Mouse (Mus musculus) 3T3-L1 (cell line): ENCODE results near the gene Arhgef18.

ENCODE experiments used
- DNase-seq: peaks from one replicate; pipeline ENCODE4 v3.0.0-alpha.2; 2015; ENCODE audit warnings: low read depth, low spot score

Arhgef18 gene

GRCm38 (mm10) chr8:3395246-3395645 is 2.4 kb downstream of the Arhgef18 start:
- no peak for DNase-seq

- DNase-seq = peak; percentile 44
These were observed 4.8 kb downstream of the Arhgef18 start for GRCm38 (mm10) chr8:3397597-3397996.

GRCm38 (mm10) chr8:3400509-3400908 is 7.7 kb downstream of the Arhgef18 start:
- no peak for DNase-seq

- DNase-seq = no peak
These were observed 14.6 kb downstream of the Arhgef18 start for GRCm38 (mm10) chr8:3407417-3407816.

GRCm38 (mm10) chr8:3411085-3411484 is 18.3 kb downstream of the Arhgef18 start:
- no peak for DNase-seq

- peak; percentile 98 for DNase-seq
These were observed 19.1 kb downstream of the Arhgef18 start for GRCm38 (mm10) chr8:3411901-3412301.

- DNase-seq = peak; percentile 85
These were observed 20.0 kb downstream of the Arhgef18 start for GRCm38 (mm10) chr8:3412816-3413215.

- DNase-seq = no peak
These were observed 21.9 kb downstream of the Arhgef18 start for GRCm38 (mm10) chr8:3414639-3415190.

- DNase-seq = no peak
These were observed 22.5 kb downstream of the Arhgef18 start for GRCm38 (mm10) chr8:3415259-3415658.

- DNase-seq = no peak
These were observed 22.9 kb downstream of the Arhgef18 start for GRCm38 (mm10) chr8:3415661-3416060.

GRCm38 (mm10) chr8:3416846-3417245 is 24.0 kb downstream of the Arhgef18 start:
- no peak for DNase-seq

- DNase-seq = peak; percentile 55
These were observed 24.6 kb downstream of the Arhgef18 start for GRCm38 (mm10) chr8:3417455-3417854.

- peak; percentile 99 for DNase-seq
These were observed 25.3 kb downstream of the Arhgef18 start for GRCm38 (mm10) chr8:3418101-3418500.

GRCm38 (mm10) chr8:3420105-3420706 is 27.4 kb downstream of the Arhgef18 start:
- no peak for DNase-seq

- no peak for DNase-seq
These were observed 28.7 kb downstream of the Arhgef18 start for GRCm38 (mm10) chr8:3421507-3421906.

- DNase-seq = no peak
These were observed 32.4 kb downstream of the Arhgef18 start for GRCm38 (mm10) chr8:3425217-3425616.

GRCm38 (mm10) chr8:3426211-3426610 is 33.4 kb downstream of the Arhgef18 start:
- no peak for DNase-seq

- DNase-seq = peak; percentile 44
These were observed 35.6 kb downstream of the Arhgef18 start for GRCm38 (mm10) chr8:3428426-3428825.

- DNase-seq = peak; percentile 94
These were observed 37.2 kb downstream of the Arhgef18 start for GRCm38 (mm10) chr8:3429966-3430365.

GRCm38 (mm10) chr8:3431113-3431512 is 38.3 kb downstream of the Arhgef18 start:
- DNase-seq = no peak

- DNase-seq = no peak
These were observed 43.7 kb downstream of the Arhgef18 start for GRCm38 (mm10) chr8:3436492-3436891.

GRCm38 (mm10) chr8:3439510-3439909 is 46.7 kb downstream of the Arhgef18 start:
- no peak for DNase-seq

- DNase-seq = no peak
These were observed 56.4 kb downstream of the Arhgef18 start for GRCm38 (mm10) chr8:3449226-3449625.

GRCm38 (mm10) chr8:3450670-3451069 is 57.9 kb downstream of the Arhgef18 start:
- DNase-seq = peak; percentile 75
